Mouse (Mus musculus) liver, postnatal 0 days (tissue): ENCODE measurements around the gene Map2k5. TPM values are rescaled to one million over a fixed set of nuclear protein-coding genes. Genes with fewer than 3 reads are reported as not detected.
A peak's percentile ranks its signal among the peaks of the same experiment; 100 is the strongest.

Experiments
- ATAC-seq: fragments of 200-750 bp; cut with Nextera tagmentation; 2 replicates; pipeline ENCODE4 v1.8.0; 2017; ENCODE audit warnings: mild to moderate bottlenecking, moderate library complexity
- DNase-seq: peaks from one replicate; pipeline ENCODE4 v3.0.0-alpha.2; 2016
- H3K27ac ChIP-seq: fragments of 300-500 bp; sonication (generic); 2 replicates; pipeline ENCODE4 v1.5.1; 2014; ENCODE audit warnings: antibody characterized with exemption, moderate library complexity, mild to moderate bottlenecking, low read depth
- H3K27me3 ChIP-seq: fragments of 300-500 bp; sonication (generic); 2 replicates; pipeline ENCODE4 v1.6.1; 2014; ENCODE audit warnings: low read length, control low read depth, mixed read lengths; ENCODE audit not compliant: insufficient read depth
- H3K36me3 ChIP-seq: fragments of 300-500 bp; sonication (generic); replicated peaks from 2 replicates; pipeline ENCODE4 v1.6.1; 2014; ENCODE audit warnings: mild to moderate bottlenecking, control low read depth, low read length, moderate library complexity, mixed read lengths; ENCODE audit not compliant: insufficient read depth
- H3K4me1 ChIP-seq: fragments of 300-500 bp; sonication (generic); 2 replicates; pipeline ENCODE4 v1.6.1; 2014; ENCODE audit warnings: antibody characterized with exemption, mild to moderate bottlenecking, control low read depth; ENCODE audit not compliant: insufficient read depth
- H3K4me2 ChIP-seq: fragments of 300-500 bp; sonication (generic); 2 replicates; pipeline ENCODE4 v1.6.1; 2014; ENCODE audit warnings: low read depth, mild to moderate bottlenecking, low read length, moderate library complexity, mixed read lengths
- H3K4me3 ChIP-seq: fragments of 300-500 bp; sonication (generic); 2 replicates; pipeline ENCODE4 v1.5.1; 2014; ENCODE audit warnings: low read depth, low read length
- H3K9ac ChIP-seq: fragments of 300-500 bp; sonication (generic); replicated peaks from 2 replicates; pipeline ENCODE4 v1.6.1; 2014; ENCODE audit warnings: mild to moderate bottlenecking, moderate library complexity
- H3K9me3 ChIP-seq: fragments of 300-500 bp; sonication (generic); 2 replicates; pipeline ENCODE4 v1.6.1; 2016; ENCODE audit warnings: mild to moderate bottlenecking, control low read depth, low read length, mixed read lengths
- CTCF ChIP-seq: sonication (generic); IDR thresholded peaks from 2 replicates; pipeline ENCODE4 v1.5.1; 2016; ENCODE audit warnings: antibody characterized with exemption, low read depth
- EP300 ChIP-seq: IDR thresholded peaks from 2 replicates; pipeline ENCODE4 v1.6.1; 2016; ENCODE audit warnings: antibody characterized with exemption, low read depth, mild to moderate bottlenecking
- WGBS: fragments of 180-500 bp; shearing (Covaris S2); extraction: QIAGEN DNeasy Blood & Tissue Kit; methylation state at CpG from one replicate; pipeline ENCODE4 v1.1.7; 2014; ENCODE audit not compliant: insufficient replicate concordance; 5-methylcytosine and 5-hydroxymethylcytosine counted together
- polyA plus RNA-seq: library from polyadenylated mRNA; unstranded; fragments of >200 nt; fragmentation: Nextera tagmentation; extraction: Ambion mirVana; gene quantifications from 2 replicates; pipeline ENCODE4 v1.2.1, GENCODE M21; 2015

Map2k5 gene
- polyA plus RNA-seq, 1 experiment from 2014 or later, result 9.1 TPM

GRCm38 (mm10) chr9:63203461-63203860 lies 174.2 kb downstream of the Map2k5 start:
- no peak overlapping the region for H3K9ac ChIP-seq
- H3K36me3 ChIP-seq, result no peaks in the 10 kb centered on the region; the same call in 1 of the 2 replicates
- H3K9me3 ChIP-seq, result no peaks in the 10 kb centered on the region
- no peaks in the 10 kb centered on the region for H3K4me1 ChIP-seq
- whole genome bisulfite sequencing, result 72% methylated on average over 3 of the region's 3 CpGs
- DNase-seq (no peak), ATAC-seq (no peak)
- TF ChIP-seq EP300 (no peak), CTCF (no peak)
- H3K4me3 ChIP-seq, result no peak overlapping the region
- H3K27ac ChIP-seq, result no peak overlapping the region
- H3K4me2 ChIP-seq, result no peak overlapping the region
- H3K27me3 ChIP-seq, result no peaks in the 10 kb centered on the region

GRCm38 (mm10) chr9:63201376-63202323 lies 176.1 kb downstream of the Map2k5 start:
- no peak overlapping the region for H3K4me2 ChIP-seq
- H3K4me1 ChIP-seq, result no peaks in the 10 kb centered on the region
- no peaks in the 10 kb centered on the region for H3K27me3 ChIP-seq
- ATAC-seq (peak; percentile 97), DNase-seq (peak; percentile 48)
- 76% methylated on average over 15 of the region's 15 CpGs for WGBS
- H3K4me3 ChIP-seq, result no peak overlapping the region
- H3K9ac ChIP-seq, result no peak overlapping the region
- TF ChIP-seq CTCF, result peak; percentile 26; the same call in 1 of the 2 replicates
- TF ChIP-seq EP300, result no peak
- no peaks in the 10 kb centered on the region; the same call in 1 of the 2 replicates for H3K36me3 ChIP-seq
- peak overlapping the region; percentile 82 for H3K27ac ChIP-seq
- H3K9me3 ChIP-seq, result no peaks in the 10 kb centered on the region

- Histone ChIP-seq H3K36me3 (no peaks in the 10 kb centered on the region), H3K9ac (no peak overlapping the region), H3K27me3 (no peaks in the 10 kb centered on the region), H3K9me3 (no peaks in the 10 kb centered on the region), H3K27ac (no peak overlapping the region), H3K4me2 (no peak overlapping the region), H3K4me3 (no peak overlapping the region), H3K4me1 (peaks cover 3% of the 10 kb centered on the region; the same call in 1 of the 2 replicates)
- TF ChIP-seq CTCF (no peak), EP300 (no peak)
- ATAC-seq (no peak), DNase-seq (no peak)
- WGBS, result 44% methylated on average over 8 of the region's 8 CpGs
These were observed 180.4 kb downstream of the Map2k5 start for GRCm38 (mm10) chr9:63197252-63197651.

DNA sequence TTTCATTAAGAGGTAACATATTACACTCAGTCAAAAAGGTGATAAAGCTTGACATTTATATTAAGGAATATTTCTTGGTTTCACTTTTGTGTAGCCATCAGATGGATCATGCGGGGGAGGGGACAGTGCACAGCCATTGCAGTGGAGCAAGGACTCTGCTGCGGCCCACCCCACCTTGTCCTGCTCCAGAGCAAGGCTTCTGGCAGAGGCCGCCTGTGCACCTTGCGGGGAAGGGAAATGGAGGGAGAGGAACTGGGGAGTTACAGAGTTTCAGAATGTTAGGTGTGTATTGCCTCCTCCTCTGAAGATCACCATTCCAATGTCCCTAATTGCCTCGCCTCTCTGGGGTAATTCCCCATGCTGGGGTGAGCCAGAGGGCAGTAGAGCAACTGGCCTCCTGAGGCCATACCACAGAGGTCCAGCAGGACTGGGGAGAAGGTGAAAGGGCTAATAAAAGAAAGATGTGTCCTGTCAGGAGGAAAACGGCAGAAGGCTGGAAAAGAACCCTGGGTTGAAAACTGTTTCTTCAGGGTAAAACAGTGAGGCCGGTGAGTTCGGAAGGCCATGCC lies 181.5 kb downstream of the Map2k5 start:
- ATAC-seq (no peak), DNase-seq (no peak)
- H3K4me2 ChIP-seq, result no peak overlapping the region
- no peak overlapping the region for H3K27ac ChIP-seq
- no peak for TF ChIP-seq CTCF
- TF ChIP-seq EP300, result no peak
- H3K9ac ChIP-seq, result no peak overlapping the region
- no peaks in the 10 kb centered on the region for H3K9me3 ChIP-seq
- H3K4me1 ChIP-seq, result peaks cover 3% of the 10 kb centered on the region; the same call in 1 of the 2 replicates
- 79% methylated on average over 8 of the region's 8 CpGs for WGBS
- H3K4me3 ChIP-seq, result no peak overlapping the region
- H3K27me3 ChIP-seq, result no peaks in the 10 kb centered on the region
- H3K36me3 ChIP-seq, result no peaks in the 10 kb centered on the region

DNA sequence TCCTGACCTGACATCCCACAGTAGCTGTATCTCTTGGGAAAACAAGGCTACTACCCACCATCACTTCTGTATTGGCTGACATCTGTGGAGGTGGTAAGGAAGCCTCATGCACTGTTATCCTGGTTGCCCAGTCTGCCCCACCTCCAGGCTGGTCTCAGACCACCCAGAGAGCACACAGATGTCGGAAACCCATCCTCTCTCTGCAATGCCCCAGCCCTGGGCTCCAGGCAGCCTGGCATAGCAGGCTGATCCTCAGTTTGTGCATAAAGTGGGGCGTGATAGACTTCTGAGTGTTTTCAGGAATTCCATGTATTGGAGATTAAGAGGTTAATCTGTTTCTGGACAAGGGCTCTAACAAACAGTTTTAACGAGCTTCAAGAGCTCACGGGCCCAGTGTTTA lies 182.2 kb downstream of the Map2k5 start:
- no peak overlapping the region for H3K4me2 ChIP-seq
- no peak for ATAC-seq
- H3K27ac ChIP-seq, result no peak overlapping the region
- no peaks in the 10 kb centered on the region for H3K36me3 ChIP-seq
- no peak overlapping the region for H3K4me3 ChIP-seq
- H3K27me3 ChIP-seq, result no peaks in the 10 kb centered on the region
- TF ChIP-seq EP300, result no peak
- TF ChIP-seq CTCF, result no peak
- DNase-seq, result no peak
- no peaks in the 10 kb centered on the region for H3K9me3 ChIP-seq
- no peak overlapping the region for H3K9ac ChIP-seq
- peaks cover 3% of the 10 kb centered on the region; the same call in 1 of the 2 replicates for H3K4me1 ChIP-seq
- 81% methylated on average over 4 of the region's 4 CpGs for WGBS

DNA sequence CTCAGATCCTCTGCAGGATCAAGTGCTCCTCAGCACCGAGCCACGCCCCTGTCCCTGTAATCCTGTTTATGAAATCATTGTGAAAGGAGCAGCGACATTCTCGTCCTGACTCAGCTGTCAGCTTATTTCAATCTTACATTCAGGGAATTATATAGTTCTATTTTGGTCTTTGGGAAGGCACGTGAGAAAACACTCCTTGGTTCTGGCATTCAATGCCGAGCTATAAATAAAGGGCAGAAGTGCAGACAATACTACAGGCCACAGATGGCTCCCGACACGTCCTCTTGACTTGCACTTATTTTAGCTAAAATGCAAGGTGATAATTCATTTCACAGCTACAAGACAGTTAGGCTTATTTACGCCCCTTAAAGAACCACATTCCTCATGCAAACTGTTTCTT lies 182.9 kb downstream of the Map2k5 start:
- Histone ChIP-seq H3K27ac (no peak overlapping the region), H3K9ac (no peak overlapping the region), H3K9me3 (no peaks in the 10 kb centered on the region), H3K4me2 (no peak overlapping the region), H3K4me1 (peaks cover 3% of the 10 kb centered on the region; the same call in 1 of the 2 replicates), H3K36me3 (no peaks in the 10 kb centered on the region), H3K27me3 (no peaks in the 10 kb centered on the region), H3K4me3 (no peak overlapping the region)
- ATAC-seq, result no peak
- 75% methylated on average over 9 of the region's 9 CpGs for WGBS
- DNase-seq, result no peak
- TF ChIP-seq EP300, result no peak
- TF ChIP-seq CTCF, result no peak
